Mouse (Mus musculus): ENCODE results near the gene Maml2.

Gene Maml2

DNA sequence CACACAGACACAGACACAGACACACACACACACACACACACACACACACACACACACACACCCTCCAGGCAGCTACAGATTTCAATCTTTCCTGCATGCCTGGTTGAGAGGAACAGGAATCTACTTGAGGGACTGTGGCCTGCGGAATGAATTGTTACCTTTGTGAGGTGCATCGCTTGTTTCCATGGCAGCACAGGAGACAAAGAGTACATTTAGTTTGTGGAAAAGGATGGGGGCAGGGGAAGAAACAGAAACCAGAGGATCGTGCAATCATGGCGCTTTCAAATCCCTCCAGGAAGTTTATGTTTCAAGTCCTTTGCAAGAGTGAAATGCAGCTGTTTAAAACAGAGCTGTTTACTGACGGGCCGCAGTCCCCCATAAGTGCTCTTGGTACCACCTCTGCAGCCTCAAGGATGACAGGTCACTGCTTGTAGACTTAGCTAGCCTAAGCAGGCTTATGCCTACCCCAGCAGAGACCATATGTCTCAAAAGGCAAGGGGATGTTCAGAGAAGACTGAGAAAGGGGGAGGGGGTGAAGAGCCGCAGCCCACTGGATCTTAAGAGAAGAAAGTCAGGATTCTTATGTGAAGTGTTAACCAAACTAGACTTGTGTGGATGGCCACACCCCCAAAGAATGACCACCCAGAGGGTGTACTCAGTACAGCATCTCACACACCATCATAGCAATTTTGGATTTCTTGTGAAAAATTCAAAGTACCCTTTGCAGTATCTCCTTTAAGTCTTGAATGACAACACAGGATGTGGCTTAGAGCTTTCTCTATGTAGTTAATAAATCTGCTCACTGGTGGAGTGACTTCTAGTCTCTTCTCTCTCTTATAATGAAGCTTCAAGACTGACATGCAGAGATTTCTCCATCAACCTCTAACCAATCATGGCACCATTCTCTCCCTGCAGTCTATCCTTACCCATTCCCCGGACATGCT lies 315.8 kb downstream of the Maml2 start:
- DNase-seq (ENCODE audit: low spot score) = no peak

DNA sequence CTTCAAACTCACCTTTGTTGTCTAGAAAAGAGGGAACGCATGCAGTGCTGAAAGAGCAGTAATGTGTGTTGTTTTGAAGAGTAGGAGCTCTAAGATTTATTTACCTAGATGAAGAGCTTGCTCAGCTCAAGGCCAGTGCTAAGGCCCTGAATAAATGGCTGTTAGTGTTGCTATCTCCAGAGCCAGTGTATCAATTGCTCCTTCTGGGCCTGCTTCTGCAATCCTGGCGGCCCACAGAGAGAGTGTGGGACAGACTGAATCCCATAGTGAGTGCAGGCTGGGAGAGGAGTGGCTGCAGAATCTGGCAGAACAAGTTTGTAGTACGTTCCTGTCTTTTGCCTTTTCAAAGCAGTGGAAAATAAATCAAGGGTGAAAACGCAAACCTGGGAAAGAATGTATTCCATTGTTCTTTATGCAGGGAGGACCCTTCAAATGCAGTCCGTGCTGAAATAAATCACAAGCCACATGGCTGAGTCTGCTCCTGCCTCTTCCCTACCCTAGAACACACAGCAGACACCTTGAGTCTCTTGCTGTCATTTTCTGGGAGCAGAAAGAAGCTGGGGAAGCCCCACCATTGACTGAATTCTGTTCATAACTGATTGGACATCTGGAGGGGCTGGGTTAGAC lies 318.7 kb downstream of the Maml2 start:
- peak; percentile 22 for DNase-seq (ENCODE audit: low spot score)

DNA sequence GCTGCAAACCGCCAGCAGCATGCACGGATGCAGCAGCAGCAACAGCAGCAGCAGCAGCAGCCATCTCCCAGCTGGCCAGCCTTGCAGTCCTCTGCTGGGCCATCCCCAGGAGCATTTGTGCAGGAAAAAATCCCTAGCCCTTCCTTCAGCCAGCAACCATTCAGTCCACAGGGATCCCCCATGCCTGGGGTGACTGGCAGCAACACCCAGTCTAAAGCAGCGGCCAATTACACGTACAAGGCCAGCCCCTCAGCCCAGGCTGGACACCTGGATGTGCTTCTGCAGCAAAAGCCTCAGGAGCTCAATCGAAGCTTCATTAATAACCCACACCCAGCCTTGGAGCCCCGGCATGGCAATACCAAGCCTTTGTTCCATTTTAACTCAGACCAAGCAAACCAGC lies 323.0 kb downstream of the Maml2 start:
- DNase-seq (ENCODE audit: low spot score) = no peak

DNA sequence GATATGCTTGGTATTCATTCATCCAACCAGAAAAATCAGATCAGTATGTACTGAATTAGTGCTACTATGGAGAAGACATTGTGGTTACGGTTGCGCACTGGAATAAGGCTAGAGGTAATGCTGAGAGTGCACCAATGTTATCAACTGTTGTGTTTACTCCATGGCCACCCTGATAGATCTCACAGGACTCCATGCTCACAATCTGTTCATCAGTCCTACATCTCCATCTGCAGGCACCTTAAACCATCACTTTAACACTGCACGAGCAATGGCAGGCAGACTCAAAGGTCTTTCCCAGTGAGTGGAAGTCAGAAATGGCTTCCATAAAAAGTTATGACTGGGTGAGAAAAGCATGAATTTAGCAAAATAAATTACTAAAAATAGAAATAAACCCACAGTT lies 324.2 kb downstream of the Maml2 start:
- DNase-seq (ENCODE audit: low spot score) = no peak

DNA sequence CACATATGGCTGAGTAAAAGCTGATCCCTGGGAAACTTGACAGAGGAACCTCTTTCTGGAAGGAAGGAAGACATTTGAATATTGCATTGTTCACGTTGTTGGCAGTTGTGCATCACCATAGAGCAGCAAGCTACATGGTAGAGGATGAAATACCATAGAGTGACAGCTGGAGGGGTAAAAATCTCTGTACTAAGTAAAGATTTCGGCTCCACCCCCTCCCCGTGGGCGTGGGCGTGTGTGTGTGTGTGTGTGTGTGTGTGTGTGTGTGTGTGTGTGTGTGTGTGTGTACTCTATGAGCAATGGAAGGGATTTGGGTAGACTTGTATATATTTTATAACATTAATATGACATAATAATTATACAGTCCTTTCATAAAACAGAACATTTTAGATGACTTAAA lies 324.7 kb downstream of the Maml2 start:
- DNase-seq (ENCODE audit: low spot score) = no peak

DNA sequence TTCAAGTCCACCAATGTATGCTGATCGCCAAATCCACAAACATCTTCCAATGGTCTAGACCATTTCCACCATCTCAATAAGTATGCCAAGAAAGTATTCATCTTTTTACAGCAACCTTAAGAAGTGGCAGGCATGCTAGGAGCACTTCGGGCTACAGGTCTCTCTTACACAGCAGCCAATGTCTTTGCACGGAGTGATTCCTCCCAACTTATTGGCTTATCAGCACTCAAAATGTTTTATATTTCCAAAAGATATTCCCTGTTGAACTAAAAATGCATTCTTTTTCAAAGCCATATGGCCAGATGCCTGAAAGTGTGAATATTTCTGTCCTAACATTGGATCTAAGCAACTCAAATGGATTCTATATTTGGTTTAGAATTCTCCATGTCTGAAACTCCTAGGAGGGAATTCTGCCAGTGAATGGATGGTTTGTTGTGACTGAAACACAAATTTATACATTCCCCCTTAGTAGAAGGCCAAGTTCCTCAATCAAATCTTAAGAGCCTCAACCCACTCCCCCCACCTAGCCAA lies 326.2 kb downstream of the Maml2 start:
- no peak for DNase-seq (ENCODE audit: low spot score)

DNA sequence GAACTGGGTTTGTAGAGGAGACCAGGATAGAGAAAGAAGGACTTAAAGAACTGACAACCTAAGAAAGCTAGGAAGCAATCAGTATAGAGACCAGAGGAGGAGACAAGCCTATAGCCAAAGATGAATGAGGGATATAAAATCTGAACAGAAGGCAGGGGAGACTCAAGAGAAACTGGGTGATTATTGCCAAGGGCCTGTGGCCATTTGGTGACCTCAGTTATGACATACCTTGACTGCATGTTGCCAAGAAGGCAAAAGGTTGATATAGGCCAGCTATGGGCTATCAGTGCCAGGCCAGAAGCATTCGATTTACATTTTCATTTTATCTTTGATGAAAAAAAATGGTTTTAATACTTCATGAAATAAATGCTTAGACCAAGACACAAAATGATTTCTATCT lies 327.0 kb downstream of the Maml2 start:
- no peak for DNase-seq (ENCODE audit: low spot score)

DNA sequence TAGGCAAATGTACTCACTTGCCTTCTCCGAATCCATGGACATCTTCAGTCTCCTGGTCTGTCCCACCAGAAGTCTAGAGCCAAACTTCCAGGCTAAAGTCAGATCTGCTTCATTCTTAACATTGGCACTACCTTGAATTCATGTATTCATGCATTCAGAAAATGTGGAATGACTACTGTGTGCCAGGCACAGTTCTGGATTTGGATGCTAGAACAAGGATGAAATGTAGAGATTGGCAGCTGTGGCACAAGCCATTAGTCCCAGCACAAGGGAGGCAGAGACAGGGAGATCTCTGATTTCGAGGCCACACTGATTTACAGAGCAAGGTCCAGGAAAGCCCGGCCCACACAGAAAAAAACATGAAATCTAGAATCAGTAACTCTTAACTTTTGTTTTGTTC lies 327.5 kb downstream of the Maml2 start:
- no peak for DNase-seq (ENCODE audit: low spot score)

DNA sequence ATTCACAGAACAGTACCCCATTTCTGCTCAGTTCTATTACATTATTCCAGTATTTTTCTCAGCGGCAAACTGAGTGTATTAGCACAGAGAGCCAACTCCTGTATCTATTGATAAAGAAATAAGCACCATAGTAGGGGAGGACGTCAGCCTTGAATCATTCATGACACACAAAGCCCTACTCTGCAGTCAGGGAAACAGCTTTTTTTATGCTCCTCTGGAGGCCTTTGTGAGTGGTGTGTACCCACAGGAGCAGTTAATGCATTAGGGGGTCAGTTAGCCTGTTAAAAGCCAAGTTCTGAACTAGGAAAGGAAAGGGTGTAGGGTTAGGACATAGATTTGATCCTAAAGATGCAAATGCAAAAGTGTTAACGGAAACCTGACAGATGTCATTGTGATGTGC lies 328.7 kb downstream of the Maml2 start:
- DNase-seq (ENCODE audit: low spot score) = no peak

DNA sequence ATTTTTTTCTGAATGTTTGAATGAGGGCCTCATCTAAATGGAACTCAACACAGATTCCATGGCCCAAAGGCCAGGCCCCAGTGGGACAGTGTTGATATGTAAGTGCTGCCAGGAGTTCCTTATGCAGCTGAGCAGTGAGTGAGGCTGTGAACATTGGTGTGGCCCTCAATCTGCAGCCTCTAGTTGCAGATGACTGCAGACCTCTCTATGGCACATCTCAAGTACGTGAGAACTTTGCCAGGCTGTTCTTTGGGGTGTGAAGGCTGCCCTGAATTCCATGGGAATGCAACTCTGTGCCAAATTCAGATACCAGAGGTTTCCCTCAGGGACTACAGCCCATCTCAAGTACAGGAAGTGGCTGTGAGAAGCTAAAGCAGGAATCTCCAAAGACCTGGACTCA lies 335.6 kb downstream of the Maml2 start:
- no peak for DNase-seq (ENCODE audit: low spot score)

DNA sequence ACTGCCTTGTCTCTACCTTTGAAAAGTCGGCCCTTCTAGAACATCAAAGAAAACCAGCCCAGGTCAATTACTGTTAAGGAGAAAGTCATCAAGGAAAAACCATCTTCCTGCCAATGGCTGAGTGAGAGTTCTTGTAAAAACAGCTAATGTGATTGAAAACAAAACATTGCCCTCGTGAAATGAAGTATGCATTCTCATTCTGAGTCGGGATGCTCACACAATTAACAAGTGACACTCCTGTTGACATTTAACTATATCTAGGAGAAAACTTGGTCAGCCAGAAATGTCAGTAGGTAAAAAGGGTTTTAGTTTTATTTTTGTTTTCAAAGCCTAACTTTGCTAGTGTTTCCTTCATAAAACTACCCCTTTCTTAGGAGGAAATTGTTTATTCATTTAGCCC lies 341.9 kb downstream of the Maml2 start:
- no peak for DNase-seq (ENCODE audit: low spot score)

DNA sequence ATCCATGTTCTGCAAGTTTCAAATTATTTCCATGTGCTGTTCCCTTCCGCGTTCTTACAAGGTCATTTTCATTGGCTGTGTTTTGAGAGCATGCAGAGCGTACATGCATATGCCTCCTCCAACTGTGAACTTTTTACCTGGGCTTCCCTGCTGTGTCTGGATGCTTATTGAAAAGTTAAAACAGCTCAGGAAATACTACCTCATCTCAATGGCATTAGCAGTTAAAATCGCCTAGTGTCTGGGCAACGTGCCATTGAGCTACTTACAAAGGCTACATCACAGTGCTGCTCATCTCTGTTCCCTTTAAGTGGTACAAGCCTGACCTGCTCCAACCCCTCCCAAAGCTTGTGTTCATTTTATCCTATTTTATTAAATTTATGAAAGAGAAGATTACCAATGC lies 347.4 kb downstream of the Maml2 start:
- no peak for DNase-seq (ENCODE audit: low spot score)

DNA sequence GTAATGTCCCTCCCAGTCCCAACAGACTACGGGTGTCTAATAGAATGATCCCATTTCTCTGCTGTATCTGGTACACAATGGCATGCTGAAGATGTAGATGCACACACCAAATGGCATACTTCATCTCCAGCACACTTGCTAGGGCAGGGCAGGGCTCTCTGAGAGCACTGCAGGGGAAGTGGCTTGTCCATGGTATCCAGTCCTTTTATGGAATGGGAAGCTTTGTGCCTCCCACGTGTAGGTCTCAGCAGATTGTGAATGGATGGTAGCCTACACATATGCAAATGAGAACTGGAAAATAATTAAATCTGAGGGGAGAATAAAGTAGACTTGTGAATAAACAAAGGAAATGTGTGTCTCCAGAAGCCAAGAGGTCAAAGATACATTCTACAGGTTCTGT lies 353.3 kb downstream of the Maml2 start:
- no peak for DNase-seq (ENCODE audit: low spot score)

DNA sequence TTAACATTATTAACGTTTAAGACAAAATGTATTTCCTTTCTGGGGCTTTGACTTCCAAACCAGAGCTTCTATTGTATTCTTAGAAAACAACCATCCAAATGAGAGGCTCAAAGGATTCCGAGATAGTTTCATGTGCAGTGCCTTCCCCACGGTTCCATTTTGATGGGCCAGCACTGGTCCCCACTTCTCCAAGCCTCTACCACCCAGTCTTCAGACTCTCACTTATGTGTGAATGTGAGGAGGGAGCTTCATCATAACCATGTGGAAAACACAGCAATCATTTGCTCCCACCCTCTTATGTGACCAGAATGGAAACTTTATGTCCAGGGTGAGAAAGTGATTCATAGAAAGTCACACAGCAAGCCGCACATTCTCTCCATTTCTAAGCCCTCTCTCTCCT lies 354.1 kb downstream of the Maml2 start:
- no peak for DNase-seq (ENCODE audit: low spot score)

DNA sequence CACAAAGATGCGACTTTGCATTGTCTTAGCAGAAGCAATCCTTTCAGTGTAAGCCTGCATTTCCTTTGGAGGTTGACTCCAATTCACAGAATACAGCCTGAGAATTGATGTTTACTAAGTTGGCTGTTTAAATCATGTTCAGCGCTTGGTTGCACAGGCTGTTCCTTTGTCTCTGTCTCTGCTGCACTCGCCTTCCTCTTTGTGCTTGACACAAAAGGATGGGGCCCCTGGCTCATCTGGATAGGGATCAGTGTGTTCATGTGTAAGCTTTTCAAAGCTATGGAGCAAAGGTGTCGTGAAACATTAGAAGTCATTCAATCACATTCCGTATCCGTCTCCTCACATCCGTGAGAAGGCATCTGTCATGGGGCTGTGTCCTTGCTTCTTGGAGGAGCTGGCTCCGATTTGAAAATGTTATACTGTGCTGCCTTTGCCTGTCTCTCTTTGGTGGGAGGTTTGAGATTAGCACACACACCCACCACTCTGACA lies 354.7 kb downstream of the Maml2 start:
- no peak for DNase-seq (ENCODE audit: low spot score)

DNA sequence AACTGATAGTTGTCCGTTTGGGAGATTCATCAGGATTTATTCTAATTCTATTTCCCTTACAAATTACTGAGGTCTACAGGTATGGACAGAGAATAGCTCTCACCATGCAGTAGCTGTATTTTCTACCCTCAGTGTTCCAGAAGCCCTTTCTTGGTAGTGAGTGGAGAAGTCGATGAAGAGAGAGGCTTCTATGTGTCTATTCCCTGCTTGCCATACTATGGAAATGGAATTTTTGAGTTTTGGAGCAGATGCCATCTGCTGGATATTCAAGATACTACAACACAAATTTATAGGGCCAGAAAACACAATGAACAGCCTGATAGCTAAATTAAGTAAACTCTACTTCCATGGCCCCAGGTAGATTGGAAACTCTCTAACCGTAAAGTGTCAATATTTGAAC lies 355.2 kb downstream of the Maml2 start:
- no peak for DNase-seq (ENCODE audit: low spot score)

DNA sequence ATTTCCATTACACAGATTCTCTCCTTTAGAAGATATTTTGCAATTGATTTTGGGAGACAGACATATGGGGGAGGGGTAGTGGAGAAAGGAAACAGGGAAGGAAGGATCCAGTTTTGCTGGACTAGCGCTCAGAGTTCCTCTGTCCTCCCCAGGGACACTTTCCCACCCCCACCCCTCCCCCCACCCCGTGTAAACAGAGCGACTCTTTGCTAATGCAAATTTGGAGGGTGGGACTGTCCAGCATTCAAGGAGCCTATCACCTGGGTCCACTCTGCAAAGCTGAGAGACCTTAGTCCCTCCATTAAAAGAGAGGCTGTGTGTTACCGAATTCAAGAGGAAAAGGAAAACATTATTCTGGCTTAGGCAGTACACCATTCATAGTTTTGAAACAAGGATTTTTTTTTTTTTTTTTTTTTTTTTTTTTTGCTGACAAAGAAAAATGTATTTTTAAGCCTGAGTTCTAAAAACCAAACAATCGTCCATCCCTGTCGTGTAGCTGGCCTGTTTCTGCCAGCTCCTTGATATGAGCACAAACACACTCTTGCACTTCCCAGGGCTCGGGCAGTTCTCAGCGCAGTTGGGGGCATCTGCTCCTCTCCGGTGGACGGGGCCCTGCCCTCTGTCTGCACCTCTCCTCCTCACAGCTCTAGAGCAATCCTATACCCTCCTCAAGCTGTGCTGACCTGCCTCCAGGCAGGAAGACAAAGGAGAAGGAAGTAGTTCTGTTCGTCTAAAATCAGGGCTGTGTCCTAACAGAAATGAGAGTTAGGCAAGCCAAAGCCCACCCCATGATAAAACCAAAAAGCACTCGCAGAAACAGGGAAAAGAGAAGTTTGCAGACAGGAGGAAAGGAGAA lies 364.2 kb downstream of the Maml2 start:
- peak; percentile 21 for DNase-seq (ENCODE audit: low spot score)

DNA sequence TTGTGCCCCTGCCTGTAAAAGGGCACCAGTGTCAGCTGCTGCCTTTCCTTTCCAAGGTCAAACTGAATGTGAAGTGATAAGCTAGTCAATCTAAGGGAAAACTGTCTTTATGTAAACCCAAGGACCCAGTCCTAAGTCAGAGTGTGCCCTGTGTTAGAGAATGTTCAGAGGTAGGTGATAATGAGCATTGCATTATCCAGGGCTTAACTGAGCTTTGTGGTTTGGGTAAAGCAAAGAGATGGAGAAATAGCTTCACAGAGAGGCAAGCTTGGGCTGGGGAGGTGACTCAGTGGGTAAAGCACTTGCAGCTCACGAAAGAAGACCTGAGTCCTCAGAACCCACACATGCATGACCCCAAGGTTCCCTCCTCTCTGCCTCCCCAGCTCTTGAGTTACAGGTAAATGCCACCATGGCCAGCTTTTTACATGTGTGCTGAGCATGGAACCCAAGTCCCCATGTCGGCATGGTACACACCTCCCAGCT lies 367.8 kb downstream of the Maml2 start:
- no peak for DNase-seq (ENCODE audit: low spot score)

DNA sequence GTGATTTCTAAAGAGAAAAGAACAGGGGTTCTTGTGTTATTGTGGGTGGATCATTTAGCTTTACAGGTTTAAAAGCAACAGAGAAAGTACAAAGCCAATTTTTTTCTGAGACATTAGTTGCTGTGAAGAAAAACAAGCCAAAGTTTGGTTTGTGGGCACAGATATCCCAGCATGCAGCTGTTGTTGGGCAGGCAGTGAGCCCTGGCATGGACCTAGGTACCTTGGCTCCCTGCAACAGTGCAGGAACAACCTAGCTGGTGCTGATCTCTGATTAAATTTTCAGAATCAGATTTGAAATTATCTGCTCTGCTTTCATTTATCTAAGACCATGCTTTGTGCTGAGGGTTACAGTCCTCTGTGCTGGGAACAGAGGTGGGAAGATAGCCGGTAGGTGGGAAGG lies 370.2 kb downstream of the Maml2 start:
- no peak for DNase-seq (ENCODE audit: low spot score)

DNA sequence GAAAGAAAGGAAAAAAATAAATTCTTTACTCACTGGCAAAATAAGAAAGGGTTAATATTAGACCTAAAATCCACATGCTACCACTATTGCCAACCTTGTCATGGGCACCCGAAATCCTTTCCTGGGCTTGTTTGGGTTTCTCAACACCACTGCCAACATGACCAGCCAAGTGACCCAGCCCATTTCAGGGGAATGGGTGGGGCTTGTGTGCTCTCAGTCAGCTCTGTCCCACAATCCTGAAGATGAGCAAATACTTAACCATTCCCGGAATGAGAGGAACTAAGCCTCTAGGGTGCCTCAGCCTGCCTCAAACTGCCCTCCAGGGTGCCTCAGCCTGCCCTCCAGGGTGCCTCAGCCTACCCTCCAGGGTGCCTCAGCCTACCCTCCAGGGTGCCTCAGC lies 371.0 kb downstream of the Maml2 start:
- no peak for DNase-seq (ENCODE audit: low spot score)

DNA sequence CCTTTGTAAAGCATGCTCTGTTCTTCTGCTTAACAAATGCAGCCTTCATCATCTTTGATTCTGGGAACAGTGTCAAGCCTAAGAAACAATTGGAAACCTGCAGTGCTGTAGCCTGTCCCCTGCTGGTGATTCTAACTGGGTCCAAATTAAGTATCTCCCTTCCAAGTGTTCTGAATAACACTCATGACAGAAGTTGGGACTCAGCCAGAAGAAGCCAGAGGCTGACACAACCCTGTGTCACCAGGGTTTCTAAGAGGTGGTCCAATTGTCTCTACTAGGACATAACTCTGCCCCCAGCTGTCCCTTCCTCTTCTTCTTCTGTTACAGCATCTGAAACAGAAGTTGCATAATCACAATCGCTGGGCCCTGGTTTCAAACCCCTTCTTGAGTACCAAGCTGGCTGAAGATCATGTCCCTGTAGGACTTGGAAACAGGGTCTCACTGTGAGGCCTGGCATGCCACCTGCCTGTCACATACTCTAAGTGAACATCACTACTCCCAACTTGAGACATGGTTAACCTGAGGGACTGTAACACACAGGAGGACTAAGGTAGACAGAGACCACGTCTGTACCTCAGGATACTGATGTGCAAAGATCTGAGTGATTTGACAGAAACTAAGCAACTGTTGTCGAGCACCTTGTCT lies 373.5 kb downstream of the Maml2 start:
- no peak for DNase-seq (ENCODE audit: low spot score)

DNA sequence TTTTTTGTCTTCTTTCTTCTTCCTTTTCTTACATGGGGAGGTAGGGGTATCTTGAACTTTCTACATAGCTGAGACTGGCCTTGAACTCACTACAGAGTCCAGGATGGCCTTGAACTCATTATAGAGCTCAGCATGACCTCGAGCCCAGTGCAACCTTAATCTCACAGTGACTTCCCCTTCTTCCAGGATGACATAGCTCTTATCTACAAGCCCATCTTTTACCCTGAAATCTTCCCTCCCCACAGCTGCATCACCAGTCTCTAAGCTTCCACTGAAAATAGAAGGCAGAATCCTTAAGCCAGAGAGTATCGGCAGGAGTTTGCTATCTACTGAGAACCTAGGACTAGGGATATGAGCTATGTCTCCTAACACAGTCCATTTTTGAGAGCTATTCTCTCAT lies 375.5 kb downstream of the Maml2 start:
- no peak for DNase-seq (ENCODE audit: low spot score)
